Mouse (Mus musculus): ENCODE results near the gene Vmn2r11.
"Not testable (repeated sequence)": the region's sequence is repeated elsewhere in the genome, so short reads cannot be mapped to it uniquely, and the experiment has no call there.

Vmn2r11 gene

DNA sequence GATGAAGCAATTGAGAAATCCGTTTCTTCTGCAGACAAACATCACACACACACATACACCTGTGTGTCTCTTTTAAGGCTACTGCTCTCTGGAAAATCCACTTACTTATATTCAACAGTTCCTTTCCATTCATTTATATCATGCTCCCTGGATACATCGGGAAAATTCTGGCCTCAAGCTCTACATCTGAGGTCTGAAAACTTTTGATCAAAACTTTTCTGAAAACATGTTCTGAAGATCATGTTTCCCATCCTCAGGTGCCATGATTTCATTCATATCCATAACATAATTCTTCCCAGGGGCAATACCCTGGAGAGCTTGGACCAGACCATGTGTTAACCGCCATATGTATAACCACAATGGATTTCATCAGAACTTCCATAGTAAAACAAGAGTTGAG lies at the start of gene Vmn2r11:
Gene Vmn2r11 (minus strand): TSS at position 101 of the 400 bp plus-strand sequence.
- not testable (repeated sequence) for DNase-seq (ENCODE audit: low spot score in 2 of 2)

DNA sequence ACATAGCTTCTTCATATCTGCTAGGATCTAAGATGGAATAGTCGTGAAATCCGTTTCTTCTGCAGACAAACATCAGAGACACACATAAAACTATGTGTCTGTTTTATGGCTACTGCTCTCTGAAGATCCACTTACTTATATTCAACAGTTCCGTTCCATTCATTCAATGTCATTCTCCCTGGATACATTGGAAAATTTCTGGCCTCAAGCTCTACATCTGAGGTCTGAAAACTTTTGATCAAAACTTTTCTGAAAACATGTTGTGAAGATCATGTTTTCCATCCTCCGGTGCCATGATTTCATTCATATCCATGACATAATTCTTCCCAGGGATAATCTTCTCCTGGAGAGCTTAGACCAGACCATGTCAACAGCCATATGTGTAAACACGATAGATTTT lies 38.5 kb upstream of the Vmn2r11 start, which contains the start of gene Vmn2r12:
Gene Vmn2r12 (minus strand): TSS at position 101 of the 400 bp plus-strand sequence.
- DNase-seq (ENCODE audit: low spot score in 2 of 2): not testable (repeated sequence)

DNA sequence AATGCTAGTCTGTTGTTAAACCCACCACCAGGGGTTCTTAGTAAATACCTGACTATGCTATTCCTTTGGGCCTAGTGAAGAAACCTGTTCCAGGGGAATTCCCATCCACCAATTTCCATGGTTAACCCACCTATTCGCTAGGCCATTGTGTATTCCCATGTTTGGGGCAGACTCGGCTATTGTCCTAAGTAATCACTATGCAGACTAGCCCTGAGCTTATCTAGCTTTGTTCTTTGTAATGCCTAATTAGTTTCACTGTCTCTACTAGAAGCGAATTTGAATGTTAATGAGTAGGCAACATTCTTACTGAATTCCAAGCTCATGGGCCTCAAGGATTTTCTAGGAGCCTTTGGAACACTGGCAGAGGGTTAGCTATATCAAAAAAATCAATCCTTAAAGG lies 37.1 kb upstream of the Vmn2r11 start:
- not testable (repeated sequence) for DNase-seq (ENCODE audit: low spot score in 2 of 2)

DNA sequence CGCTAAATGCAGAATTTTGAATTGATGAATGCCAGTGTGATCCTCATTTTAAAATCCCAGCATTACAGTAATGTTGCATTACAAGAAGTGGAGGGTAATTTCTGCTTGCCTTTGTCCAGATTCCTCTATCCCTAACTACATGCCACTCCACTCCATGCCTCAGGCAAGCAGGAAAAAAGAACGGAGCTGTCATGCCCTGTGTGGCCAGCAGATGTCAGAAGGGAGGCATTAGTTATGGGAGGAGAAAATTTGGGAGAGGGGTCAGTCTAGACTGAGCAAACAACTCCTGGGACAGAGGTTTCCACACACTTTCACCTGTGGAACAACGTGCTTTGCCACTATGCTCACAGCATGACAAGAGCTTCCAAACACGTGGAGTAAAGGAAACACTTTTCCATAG lies 12.6 kb upstream of the Vmn2r11 start:
- DNase-seq (ENCODE audit: low spot score in 2 of 2): not testable (repeated sequence)

DNA sequence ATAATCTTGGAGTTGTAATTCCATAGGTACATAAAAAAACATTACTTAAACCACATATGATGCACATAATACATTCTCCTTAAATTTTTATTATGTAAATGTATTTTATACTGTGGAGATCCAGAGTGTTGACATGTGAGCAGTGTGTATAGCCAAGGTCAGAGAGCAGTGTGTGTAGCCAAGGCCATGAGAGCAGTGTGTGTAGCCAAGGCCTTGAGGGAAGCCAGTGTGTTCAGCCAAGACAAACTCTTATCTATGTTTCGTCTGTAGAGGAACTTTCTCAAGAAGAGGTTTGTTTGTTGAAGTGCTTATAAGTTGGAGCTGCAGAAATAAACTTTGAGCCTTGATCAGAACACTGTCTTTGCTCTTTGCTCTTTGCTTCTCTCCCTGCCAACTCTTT lies 4.1 kb downstream of the Vmn2r11 start:
- no peak for DNase-seq (ENCODE audit: low spot score in 2 of 2)

DNA sequence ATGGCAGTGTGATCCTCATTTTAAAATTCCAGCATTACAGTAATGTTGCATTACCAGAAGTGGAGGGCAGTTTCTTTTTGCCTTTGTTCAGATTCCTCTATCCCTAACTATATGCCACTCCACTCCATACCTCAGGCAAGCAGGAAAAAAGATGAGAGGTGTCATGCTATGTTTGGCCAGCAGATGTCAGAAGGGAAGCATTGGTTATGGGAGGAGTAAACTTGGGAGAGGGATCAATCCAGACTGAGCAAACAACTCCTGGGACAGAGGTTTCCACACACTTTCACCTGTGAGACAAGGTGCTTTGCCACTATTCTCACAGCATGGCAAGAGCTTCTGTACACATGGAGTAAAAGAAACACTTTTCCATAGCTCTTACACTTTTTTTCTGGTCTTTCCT lies 26.8 kb downstream of the Vmn2r11 start:
- DNase-seq (ENCODE audit: low spot score in 2 of 2): no peak

DNA sequence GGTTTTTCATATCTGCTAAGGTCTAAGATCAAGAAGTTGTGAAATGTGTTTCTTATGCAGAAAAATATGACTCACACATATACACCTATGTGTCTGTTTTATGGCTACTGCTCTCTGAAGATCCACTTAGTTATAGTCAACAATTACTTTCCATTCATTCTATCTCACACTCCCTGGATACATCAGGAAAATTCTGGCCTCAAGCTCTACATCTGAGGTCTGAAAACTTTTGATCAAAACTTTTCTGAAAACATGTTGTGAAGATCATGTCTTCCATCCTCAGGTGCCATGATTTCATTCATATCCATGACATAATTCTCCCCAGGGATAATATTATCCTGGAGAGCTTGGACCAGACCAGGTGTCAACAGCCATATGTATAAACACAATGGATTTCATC lies 52.9 kb downstream of the Vmn2r11 start, which contains the start of gene Vmn2r10:
Gene Vmn2r10 (minus strand): TSS at position 101 of the 400 bp plus-strand sequence.
- DNase-seq (ENCODE audit: low spot score in 2 of 2): not testable (repeated sequence)

All from natural killer cell, adult 2 months (primary cell).